Mouse (Mus musculus) spleen, postnatal 36 days (tissue): ENCODE results near the gene Prkch.
"Not testable (repeated sequence)": the region's sequence is repeated elsewhere in the genome, so short reads cannot be mapped to it uniquely, and the experiment has no call there.

Experiments
- DNase-seq, 2 experiments: peaks; one replicate each; pipeline ENCODE4 v3.0.0; 2022; ENCODE audit warnings: low spot score in 2 of 2, mixed read lengths in 1 of 2

Gene Prkch

DNA sequence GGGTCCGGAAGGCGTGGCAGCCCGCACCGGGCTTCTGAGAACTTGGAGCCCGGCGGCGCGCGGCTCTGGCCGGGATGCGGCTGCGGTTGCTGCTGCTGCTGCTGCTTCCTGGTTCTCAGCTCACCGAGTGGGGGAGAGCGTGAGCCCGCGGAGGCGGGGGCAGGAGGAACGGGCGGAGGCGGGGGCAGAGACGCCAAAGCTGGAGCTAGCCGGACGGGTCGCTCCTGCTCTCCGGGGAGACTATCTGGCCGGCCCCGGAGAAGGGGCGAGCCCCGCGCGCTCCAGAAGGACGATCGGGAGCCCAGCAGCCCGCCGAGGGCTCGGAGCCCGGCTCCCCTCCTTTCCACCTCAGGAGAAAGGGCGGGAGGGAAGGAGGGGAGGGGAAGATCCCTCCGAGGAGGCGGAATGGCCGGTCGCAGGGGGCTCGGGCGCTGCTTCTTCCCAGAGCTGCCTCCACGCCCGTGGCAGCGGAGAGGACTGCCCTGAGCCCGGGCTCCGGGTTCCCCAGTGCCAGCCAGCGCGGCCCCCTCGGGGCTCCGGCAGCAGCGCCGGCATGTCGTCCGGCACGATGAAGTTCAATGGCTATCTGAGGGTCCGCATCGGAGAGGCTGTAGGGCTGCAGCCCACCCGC lies at the start of gene Prkch:
Gene Prkch (plus strand): TSS at position 187 of the 631 bp plus-strand sequence.
- peak; percentile 81 for DNase-seq

DNA sequence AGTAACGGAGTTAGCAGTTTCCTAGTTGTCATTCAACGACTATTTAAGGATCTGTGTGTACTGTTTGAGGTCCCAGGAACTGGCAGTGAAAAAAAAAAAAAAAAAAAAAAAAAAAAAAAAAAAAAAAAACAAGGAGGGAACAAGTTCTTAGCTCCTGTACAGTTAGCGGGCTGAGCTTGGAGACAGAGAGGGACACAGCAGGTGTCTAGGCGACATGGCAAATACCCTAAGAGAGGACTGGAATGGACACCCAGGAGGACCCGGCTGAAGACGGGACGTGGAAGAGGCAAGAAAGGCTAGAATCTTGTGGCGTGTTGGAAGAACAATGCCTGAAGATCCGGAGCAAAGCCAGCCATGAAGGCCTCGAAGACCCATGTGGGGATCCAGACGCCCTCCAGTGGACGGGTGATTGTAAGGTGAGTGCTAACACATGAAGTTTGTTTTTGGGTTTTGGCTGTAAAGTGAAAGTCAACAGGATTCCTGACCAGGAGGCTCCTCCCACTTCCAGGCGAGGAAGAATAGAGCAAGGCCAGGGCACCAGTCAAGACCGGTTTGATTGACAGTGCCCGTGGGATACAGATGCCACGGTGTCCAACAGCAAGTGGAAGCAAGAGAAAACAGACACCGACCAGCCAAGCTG lies 47.0 kb upstream of the Prkch start:
- DNase-seq = no peak

DNA sequence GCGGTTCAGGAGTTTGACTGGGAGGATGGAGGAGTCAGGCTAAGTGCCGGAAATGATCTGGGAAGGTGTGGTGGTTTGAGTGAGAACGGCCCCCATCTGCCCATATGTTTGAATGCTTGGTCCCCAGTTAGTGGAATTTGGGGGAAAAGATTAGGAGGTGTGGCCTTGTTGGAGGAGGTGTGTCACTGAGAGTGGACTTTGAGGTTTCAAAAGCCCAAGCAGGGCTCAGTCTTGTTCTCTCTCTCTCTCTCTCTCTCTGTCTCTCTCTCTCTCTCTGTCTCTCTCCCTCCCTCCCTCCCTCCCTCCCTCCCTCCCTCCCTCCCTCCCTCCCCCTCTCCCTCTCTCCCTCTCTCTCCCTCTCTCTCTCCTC lies 46.5 kb upstream of the Prkch start:
- DNase-seq = not testable (repeated sequence)

DNA sequence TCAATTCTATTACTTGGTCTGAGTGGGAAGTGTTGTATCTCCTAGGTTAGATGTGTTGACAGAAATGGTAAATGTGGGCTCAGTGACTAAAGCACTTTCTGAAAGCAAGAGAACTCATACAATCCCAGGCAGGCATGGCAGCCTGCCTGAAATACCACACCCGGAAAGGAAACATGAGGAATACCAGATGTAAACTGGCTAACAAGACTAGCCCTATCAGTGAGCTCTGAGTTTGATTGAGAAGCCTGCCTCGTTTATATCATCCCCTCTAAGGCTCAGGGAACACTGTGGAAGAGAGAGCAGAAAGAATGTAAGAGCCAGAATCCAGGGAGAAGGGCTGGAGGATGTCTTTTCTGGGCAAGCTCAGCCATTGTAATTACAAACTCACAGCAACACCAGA lies 45.4 kb upstream of the Prkch start:
- no peak for DNase-seq

DNA sequence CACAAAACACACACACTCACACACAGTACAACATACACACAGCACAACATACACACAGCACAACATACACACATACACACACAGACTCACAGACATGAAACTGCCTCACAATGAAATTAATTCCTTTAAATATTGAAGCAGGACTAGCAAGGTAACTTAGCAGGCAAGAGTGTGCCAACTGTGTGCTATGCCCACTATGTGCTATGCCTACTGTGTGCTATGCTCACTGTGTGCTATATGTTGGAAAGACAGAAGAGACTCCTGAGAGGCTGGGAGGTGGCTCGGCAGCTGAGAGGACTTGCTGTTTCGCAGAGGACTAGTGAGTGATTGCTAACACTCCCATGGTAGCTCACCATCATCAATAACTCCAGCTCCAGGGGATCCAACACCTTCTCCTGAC lies 44.2 kb upstream of the Prkch start:
- no peak for DNase-seq

DNA sequence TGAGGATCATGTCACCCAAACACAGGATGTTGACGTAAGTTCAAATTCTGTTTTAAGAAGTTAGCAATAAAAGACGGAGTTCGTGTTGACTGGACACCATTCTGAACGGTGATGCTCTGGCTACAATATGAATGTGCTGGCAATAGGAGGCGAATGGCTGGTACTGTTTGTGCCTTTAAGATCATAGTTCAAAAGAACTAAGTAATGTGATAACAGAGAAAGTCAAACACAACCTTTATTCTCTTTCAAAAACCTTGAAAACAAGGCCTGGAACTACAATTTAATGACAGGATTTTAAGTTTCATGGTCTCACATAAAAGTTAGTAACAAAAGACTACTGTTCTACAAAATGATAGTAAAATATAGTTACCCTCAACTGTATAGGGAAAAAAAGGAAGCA lies 41.4 kb upstream of the Prkch start:
- no peak for DNase-seq

DNA sequence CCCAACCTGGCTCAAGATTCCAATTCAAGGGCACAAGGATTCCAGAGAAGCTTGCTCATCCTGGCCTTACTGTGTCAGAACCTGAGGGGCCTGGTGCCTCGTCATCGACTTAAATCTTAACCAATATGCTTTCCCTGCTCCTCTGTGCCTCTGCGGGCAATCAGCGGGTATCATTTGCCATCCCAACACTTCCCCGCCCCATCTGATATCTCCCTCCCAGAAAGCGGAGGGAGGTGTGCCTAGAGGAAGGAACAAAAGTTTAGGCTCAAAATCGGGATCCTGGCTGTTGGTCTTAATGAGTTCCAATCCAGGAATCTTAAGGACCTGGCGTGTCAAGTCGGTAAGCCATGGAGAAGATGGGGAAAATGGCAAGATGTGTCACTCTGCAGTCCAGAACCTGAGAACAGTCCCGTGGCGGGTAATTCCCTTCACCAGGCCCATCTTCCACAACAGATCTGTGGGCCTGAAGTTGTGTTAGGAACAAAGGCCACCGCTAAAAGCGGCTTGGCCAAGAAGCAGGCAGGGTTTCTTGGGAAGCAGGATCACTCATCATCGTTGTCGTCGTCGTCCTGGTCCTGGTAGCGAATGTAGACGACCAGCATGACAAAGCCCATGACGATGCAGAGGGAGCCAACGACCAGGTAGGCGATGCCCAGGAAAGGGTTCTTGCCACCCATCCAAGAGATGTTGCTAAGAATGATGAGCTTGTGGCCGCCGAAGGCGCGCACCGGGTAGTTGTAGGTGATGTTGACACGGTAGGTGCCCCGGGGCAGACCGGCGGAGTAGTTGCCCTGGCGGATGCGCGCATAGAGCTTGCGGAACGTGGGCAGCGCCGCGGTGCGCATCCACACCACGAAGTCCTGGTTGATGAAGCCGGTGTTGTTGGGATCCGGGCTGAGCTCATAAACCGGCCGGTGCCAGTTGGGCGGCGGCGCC lies 39.6 kb upstream of the Prkch start:
- no peak for DNase-seq

DNA sequence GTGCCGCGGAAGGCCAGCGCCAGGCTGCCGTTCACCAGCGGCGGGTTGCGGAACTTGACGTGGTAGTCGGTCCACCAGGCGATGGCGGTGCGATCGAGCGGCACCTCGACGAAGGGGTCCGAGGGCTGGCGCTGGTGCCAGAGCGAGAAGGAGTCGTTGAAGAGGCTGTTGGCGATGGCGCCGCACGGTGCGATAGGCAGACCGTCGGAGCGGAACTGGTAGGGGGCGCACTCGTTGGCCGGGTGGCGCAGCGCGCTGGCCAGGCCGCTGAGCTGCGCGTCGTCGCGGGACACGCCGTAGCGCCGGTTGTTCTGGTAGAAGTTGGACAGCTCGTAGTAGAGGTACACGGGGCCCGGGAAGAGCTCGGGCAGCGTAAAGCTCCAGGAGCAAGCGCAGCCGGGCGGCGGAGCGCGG lies 38.9 kb upstream of the Prkch start:
- no peak for DNase-seq

DNA sequence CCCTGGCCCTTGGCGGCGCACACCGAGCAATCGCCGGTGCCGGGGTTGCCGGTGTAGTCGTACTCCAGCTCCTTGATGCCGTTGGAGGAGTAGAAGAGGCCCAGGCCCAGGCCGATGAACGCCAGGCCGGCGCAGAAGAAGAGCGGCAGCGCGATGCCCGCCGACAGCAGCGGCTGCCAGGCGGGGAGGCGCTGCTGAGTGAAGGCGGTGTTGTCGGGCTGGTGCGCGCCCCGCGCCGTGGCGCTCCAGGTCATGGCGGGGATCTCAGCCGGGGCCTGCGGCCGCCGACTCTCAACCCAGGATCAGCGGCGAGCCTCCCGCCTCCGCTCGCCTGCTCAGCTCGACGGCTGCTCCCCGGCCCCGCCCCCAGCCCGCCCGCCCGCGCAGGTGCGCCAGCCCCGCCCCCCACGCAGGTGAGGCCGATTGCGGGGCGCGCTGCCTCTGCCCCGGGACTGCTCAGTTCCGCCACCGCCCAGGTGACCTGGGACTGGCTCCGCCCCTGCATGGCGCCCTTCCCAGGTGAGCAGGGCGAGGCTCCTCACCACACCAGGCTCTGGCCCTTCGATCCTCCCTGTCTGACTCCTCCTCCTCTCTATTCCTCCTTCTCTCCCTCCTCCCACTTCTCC lies 38.4 kb upstream of the Prkch start, which contains the start of gene Tmem30b:
Gene Tmem30b (minus strand): TSS at position 307 of the 626 bp plus-strand sequence.
- no peak for DNase-seq

DNA sequence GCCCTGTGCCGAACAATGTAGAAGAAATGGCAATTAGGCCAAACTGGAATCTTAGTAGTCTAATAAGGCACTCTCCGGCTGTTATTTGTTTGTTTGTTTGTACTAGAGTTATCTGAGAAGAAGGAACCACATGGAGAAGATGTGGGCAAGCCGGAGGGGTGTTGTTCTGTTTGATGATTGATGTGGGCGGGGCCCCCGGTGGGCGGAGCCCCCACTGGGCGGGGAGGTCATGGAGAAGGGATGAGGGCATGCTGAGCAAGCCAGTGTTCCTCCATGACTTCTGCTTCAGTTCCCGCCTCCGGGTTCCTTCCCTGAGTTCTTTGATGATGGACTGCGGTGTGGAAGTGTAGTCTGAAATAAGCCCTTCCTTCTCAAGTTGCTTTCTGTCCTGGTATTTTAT lies 37.0 kb upstream of the Prkch start:
- no peak for DNase-seq

DNA sequence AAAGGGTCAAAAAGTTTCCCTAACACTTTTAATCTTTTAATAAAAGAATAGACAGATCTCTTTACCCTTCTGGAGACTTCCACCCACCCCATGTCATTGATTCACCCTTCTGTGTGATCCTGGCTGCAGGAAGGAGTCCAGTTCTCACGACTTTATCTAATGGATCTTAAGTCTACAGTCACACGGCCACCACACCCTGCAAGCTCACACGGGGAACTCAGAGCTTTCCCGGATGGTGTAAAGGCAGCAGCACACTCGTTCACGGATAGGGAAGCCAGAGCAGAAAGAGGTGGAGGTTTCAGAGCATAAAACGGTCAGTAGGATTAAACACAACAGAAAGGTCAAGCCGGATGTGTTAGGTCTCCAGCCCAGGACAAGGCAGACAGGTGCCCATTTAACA lies 36.3 kb upstream of the Prkch start:
- DNase-seq = no peak

DNA sequence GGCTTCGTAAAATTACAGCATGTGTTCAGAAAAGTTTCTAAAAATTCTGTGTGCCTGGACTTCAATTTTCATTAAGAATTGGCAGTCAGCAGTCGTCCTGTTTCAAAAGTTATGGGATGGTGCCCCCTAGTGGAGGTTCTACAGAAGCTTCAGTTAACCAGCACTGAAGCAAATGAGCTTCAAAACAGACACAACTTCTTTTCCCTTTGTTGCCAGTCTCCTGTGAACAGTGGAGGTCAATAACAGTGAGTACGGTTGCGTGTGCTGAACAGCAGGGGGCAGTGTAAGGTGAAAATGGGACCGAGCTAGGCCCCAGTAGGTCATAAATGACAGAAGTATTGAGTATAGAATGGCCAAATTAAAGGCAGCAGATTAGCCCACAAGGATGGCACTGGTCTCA lies 30.4 kb upstream of the Prkch start:
- peak; percentile 19 to 48 for DNase-seq

DNA sequence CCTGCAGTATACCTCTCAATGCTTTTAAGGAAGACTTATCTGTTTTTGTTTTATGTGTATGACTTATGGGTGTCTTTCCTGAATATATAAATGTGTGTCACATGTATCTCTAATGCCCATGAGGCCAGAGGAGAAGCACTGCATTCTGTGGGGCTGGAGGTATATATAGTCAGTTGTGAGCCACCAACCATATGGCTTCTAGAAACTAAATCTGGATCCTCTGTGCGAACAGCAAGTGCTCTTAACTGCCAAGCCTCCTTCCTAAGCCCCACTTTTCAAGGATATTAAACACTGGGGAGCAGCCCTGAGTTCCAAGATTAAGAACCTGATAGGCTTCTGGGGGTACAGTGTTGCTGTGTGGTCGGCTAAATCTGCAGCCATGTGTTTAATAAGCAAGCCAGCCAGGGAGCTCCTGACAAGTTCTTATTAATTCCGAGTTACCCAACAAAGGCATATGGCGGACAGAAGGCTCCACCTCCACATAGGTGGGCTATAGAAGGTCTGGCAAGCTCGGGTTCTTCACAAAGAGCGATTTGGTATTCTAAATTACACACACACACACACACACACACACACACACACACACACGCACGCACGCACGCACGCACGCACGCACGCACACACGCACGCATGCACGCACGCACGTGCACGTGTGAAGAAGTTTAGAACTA lies 25.9 kb upstream of the Prkch start:
- no peak for DNase-seq

DNA sequence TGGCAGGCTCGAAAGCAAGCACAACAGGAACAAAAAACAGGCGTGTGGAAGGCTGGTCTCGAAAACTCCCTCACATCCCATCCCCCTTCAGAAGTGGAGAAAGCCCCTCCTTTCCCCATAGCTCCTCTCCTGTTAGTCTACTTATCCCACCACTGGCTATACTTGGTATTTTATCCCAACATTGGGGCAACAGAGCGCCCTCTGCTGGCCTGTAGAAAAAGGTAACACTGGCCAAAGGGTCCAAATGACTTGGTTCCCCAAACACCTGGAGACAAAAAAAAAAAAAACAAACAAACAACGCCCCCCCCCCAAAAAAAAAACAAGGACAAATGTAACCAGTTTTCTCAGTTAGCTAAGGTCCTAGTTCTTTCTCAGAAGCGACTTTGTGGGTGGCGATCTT lies 24.5 kb upstream of the Prkch start:
- no peak for DNase-seq

DNA sequence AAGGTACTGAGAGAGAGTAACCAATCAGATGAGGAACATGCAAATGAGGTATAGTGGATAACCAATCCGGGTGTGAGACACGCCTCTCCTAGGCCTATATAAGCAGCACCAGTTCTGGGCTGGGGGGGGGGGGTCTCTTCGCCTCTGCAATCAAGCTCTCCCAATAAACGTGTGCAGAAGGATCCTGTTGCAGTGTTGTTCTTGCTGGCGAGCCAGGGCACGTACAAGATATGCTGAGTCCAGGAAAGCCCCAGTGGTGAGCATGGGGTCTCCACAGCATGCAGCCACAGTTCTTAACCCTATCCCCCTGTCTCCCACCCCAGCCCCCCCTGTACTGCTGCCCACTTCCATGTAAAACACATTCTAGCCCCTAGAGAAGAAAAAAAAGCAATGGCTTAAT lies 21.5 kb upstream of the Prkch start:
- DNase-seq = not testable (repeated sequence)

DNA sequence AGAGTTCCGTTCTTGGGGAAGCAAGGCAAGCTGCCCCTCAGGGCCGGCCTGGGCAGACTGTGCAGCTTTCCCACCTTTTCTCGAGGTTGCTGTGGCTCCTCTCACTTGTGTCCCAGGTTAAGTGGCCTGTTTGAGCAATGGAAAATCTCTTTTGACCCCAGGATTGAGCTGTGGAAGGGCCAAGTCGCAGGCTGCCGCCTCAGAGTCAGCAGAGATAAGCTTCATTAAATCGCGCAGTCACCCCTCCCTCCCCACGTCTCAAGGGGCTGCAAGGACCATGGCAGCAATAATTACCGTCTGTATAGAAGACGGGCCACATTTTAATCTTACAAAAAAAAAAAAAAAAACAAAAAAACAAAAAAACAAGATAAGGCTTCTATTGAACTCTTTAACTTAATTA lies 20.4 kb upstream of the Prkch start:
- no peak for DNase-seq

DNA sequence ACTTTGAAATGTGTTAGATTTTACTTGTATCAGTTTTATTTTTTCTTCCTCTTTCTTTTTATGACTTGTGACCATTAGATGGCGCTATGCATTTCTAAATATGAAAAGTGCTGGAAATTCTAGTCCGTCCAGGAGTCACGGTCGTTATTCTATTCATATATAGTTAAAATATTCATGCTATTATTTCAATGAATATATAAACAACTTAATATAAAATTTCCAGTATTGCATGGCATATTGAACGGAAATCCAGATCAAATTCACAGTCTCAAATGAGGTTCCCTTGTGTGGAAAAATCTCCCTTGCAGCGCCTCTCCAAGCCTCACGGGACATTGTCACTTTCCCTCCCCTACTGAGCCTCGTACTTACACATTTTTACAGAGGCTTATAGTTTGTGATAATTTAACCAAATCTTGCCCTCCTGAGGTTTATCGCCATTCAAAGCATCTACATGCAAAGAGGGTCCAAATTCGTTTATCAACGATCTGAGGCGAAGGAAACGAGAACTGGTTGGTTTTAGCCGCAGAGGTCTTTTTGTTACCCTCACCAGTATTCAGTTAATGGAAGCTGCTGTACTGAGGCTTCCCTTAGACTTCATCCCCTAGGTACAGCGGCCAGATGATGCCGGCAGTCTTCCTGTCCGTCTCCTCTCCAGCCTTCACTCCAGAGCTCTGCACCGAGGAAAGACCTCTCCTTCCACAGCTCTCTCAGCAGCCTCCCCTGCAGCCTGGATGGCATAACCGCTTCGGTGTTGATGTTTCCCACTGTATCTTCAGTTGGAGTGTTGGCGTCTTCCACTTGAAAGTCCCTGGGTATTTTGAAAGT lies 19.6 kb upstream of the Prkch start:
- DNase-seq = no peak

DNA sequence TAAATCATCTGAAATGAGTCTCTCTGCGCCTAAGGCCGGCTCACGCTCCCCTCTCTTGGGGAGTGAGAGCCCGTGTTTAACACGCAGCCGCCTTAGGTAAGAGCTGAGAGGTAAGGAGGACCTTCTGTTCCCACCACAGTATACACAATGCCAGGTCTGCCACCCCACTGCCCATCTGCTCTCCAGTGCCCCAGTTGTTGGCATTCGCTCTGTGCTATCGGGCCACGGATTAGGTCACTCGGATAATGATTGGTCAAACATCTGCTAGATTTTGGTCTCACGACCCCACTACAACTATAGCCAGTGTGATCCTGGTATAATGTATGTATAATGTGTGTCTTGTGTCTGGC lies 19.0 kb upstream of the Prkch start:
- DNase-seq = no peak

DNA sequence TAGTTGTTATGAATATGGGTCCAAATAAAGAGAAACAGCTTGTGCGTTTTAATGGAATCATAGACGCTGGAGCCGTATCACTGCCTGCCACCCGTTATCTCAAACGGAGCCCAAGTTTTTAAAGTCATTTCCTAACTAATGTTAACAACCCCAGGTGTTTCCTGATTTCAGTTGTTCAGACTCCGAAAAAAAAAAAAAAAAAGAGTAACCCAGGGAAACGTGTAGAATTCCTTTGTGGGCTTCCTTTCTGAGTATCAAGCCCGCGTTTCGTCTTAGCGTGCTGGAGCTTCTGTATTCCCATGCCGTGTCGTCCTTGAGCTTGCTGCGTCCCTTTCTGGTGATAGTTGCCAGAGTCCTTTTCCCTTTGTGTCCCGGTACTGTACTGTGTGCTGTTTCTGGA lies 10.0 kb upstream of the Prkch start:
- DNase-seq = no peak

DNA sequence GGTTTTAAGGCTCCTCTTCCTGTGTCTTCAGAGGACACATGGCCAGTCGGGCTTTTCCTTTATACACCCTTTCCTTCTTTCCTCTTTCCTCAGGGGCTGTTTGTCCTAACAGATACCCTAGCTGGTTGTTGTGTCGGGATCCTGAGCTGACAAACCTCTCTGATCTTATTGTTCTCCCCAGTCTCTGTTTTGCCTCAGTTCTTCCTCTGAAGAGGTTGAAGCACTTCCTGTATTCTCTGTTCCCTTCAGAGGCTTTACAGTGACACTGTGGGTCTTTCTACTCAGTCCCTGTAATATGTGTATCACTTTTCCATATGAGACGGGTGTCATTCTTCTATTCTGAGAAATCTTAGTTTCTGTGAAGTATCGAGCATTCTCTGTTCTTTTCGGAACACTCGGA lies 6.5 kb upstream of the Prkch start:
- DNase-seq = no peak

DNA sequence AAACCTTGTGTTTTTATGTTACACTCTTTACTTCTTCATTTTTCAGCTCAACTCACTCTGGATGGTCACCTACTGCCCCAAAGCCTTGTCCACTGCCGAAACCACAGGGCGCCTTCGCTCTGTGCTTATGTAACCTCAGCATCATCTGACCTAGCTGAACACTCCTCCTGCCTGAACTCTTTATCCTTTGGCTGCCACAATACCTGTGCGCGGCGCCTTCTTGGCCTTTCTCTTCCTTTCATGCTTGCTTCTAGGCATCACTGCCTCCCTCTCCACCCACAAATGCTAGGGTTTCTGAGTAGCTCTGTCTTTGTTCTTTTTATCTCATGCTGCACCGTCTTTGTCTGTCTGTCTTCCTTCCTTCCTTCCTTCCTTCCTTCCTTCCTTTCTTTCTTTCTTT lies 3.8 kb upstream of the Prkch start:
- DNase-seq = no peak
